Mouse (Mus musculus) E14TG2a.4 (cell line): ENCODE data around the gene Ccdc57.

ENCODE experiments used
- H3K27me3 ChIP-seq: 2 replicates; pipeline ENCODE4 v1.6.1; 2014; ENCODE audit warnings: low read length, control low read depth; ENCODE audit not compliant: insufficient read depth
- H3K36me3 ChIP-seq: 2 replicates; pipeline ENCODE4 v1.6.1; 2014; ENCODE audit warnings: low read length, control low read depth; ENCODE audit not compliant: insufficient read depth
- H3K4me1 ChIP-seq: replicated peaks from 2 replicates; pipeline ENCODE4 v1.6.1; 2014; ENCODE audit warnings: low read depth, low read length, control low read depth
- H3K4me3 ChIP-seq: replicated peaks from 2 replicates; pipeline ENCODE4 v1.5.1; 2014; ENCODE audit warnings: mild to moderate bottlenecking, low read length
- H3K9me3 ChIP-seq: 2 replicates; pipeline ENCODE4 v1.6.1; 2014; ENCODE audit warnings: low read length, control low read depth
- CTCF ChIP-seq: conservative IDR thresholded peaks from 2 replicates; pipeline ENCODE4 v1.5.1; 2014; ENCODE audit warnings: low read length
- NANOG ChIP-seq: IDR thresholded peaks from 2 replicates; pipeline ENCODE4 v1.6.1; 2014; ENCODE audit warnings: borderline replicate concordance, low read length, mixed read lengths
- POU5F1 ChIP-seq: IDR thresholded peaks from 2 replicates; pipeline ENCODE4 v1.6.1; 2014; ENCODE audit warnings: low read length, borderline replicate concordance

Ccdc57 gene

GRCm38 (mm10) chr11:120824787-120825288 lies 107.8 kb downstream of the Ccdc57 start:
- peaks cover 34% of the 10 kb centered on the region for H3K36me3 ChIP-seq
- H3K9me3 ChIP-seq, result no peaks in the 10 kb centered on the region
- TF ChIP-seq CTCF (no peak), NANOG (no peak), POU5F1 (no peak)

GRCm38 (mm10) chr11:120823956-120824786 lies 108.5 kb downstream of the Ccdc57 start, which contains the start of gene Fasn:
Gene Fasn (minus strand): TSS chr11:120824547.
- H3K27me3 ChIP-seq, result no peaks in the 10 kb centered on the region
- peak within 1 kb of the TSS; percentile 96 for H3K4me3 ChIP-seq
- TF ChIP-seq NANOG (no peak), CTCF (no peak), POU5F1 (no peak)
- peaks cover 41% of the 10 kb centered on the region for H3K36me3 ChIP-seq
- no peaks in the 10 kb centered on the region for H3K9me3 ChIP-seq
- peaks cover 76% of the 10 kb centered on the region for H3K4me1 ChIP-seq

More at GRCm38 (mm10) chr11:120824787-120825288, 107.8 kb downstream of the Ccdc57 start:
- Histone ChIP-seq H3K4me1 (peaks cover 69% of the 10 kb centered on the region), H3K27me3 (no peaks in the 10 kb centered on the region), H3K4me3 (peak overlapping the region; percentile 96)

GRCm38 (mm10) chr11:120823551-120823947 lies 109.1 kb downstream of the Ccdc57 start:
- Histone ChIP-seq H3K27me3 (no peaks in the 10 kb centered on the region), H3K36me3 (peaks cover 47% of the 10 kb centered on the region), H3K4me1 (peaks cover 82% of the 10 kb centered on the region), H3K9me3 (no peaks in the 10 kb centered on the region), H3K4me3 (peak overlapping the region; percentile 96)
- no peak for TF ChIP-seq NANOG
- TF ChIP-seq CTCF, result no peak
- no peak for TF ChIP-seq POU5F1

- H3K36me3 ChIP-seq, result peaks cover 52% of the 10 kb centered on the region
- no peaks in the 10 kb centered on the region for H3K27me3 ChIP-seq
- TF ChIP-seq POU5F1 (no peak), CTCF (no peak), NANOG (no peak)
- peak overlapping the region; percentile 96 for H3K4me3 ChIP-seq
- H3K4me1 ChIP-seq, result peaks cover 84% of the 10 kb centered on the region
- no peaks in the 10 kb centered on the region for H3K9me3 ChIP-seq
Measured at GRCm38 (mm10) chr11:120822831-120823550, 109.7 kb downstream of the Ccdc57 start.

- H3K36me3 ChIP-seq, result peaks cover 59% of the 10 kb centered on the region
- no peaks in the 10 kb centered on the region for H3K27me3 ChIP-seq
- H3K4me1 ChIP-seq, result peaks cover 79% of the 10 kb centered on the region
- no peaks in the 10 kb centered on the region for H3K9me3 ChIP-seq
- TF ChIP-seq NANOG (no peak), POU5F1 (no peak), CTCF (no peak)
- H3K4me3 ChIP-seq, result peak overlapping the region; percentile 96
Measured at GRCm38 (mm10) chr11:120822321-120822720, 110.4 kb downstream of the Ccdc57 start.

GRCm38 (mm10) chr11:120821076-120821922 lies 111.4 kb downstream of the Ccdc57 start:
- Histone ChIP-seq H3K4me3 (peak overlapping the region; percentile 96), H3K4me1 (peaks cover 75% of the 10 kb centered on the region), H3K27me3 (no peaks in the 10 kb centered on the region), H3K36me3 (peaks cover 69% of the 10 kb centered on the region), H3K9me3 (no peaks in the 10 kb centered on the region)
- TF ChIP-seq CTCF (no peak), NANOG (no peak), POU5F1 (no peak)

- TF ChIP-seq NANOG (no peak), CTCF (no peak), POU5F1 (no peak)
- peaks cover 77% of the 10 kb centered on the region for H3K36me3 ChIP-seq
- peak overlapping the region; percentile 96; the same call in 1 of the 2 replicates for H3K4me3 ChIP-seq
- H3K27me3 ChIP-seq, result no peaks in the 10 kb centered on the region
- H3K4me1 ChIP-seq, result peaks cover 74% of the 10 kb centered on the region
- H3K9me3 ChIP-seq, result no peaks in the 10 kb centered on the region
Measured at GRCm38 (mm10) chr11:120820546-120820945, 112.1 kb downstream of the Ccdc57 start.

GRCm38 (mm10) chr11:120819556-120819955 lies 113.1 kb downstream of the Ccdc57 start:
- H3K4me1 ChIP-seq, result peaks cover 75% of the 10 kb centered on the region
- no peak for TF ChIP-seq NANOG
- no peak for TF ChIP-seq CTCF
- no peak for TF ChIP-seq POU5F1
- no peaks in the 10 kb centered on the region for H3K27me3 ChIP-seq
- peaks cover 87% of the 10 kb centered on the region for H3K36me3 ChIP-seq
- no peaks in the 10 kb centered on the region for H3K9me3 ChIP-seq
- no peak overlapping the region for H3K4me3 ChIP-seq
